Mouse (Mus musculus) kidney, embryonic 14.5 days (tissue): ENCODE measurements around the gene Spock1. TPM values are rescaled to one million over a fixed set of nuclear protein-coding genes. Genes with fewer than 3 reads are reported as not detected.

ENCODE experiments used
- ATAC-seq: fragments of 200-750 bp; cut with Nextera tagmentation; 2 replicates; pipeline ENCODE4 v1.8.0; 2017; ENCODE audit warnings: moderate number of reproducible peaks, mild to moderate bottlenecking, moderate TSS enrichment, moderate library complexity; ENCODE audit not compliant: low FRiP score, low TSS enrichment
- H3K27ac ChIP-seq: fragments of 300-500 bp; sonication (generic); 2 replicates; pipeline ENCODE4 v1.5.1; 2014; ENCODE audit warnings: low read depth, mild to moderate bottlenecking, low read length, moderate library complexity, mixed read lengths
- H3K27me3 ChIP-seq: fragments of 300-500 bp; sonication (generic); 2 replicates; pipeline ENCODE4 v1.6.1; 2014; ENCODE audit warnings: mild to moderate bottlenecking, low read length; ENCODE audit not compliant: control insufficient read depth, insufficient read depth
- H3K36me3 ChIP-seq: fragments of 300-500 bp; sonication (generic); 2 replicates; pipeline ENCODE4 v1.6.1; 2014; ENCODE audit warnings: low read length, mixed read lengths; ENCODE audit not compliant: control insufficient read depth, insufficient read depth
- H3K4me1 ChIP-seq: fragments of 300-500 bp; sonication (generic); 2 replicates; pipeline ENCODE4 v1.6.1; 2014; ENCODE audit warnings: low read length, mixed read lengths; ENCODE audit not compliant: control insufficient read depth, insufficient read depth
- H3K4me2 ChIP-seq: fragments of 300-500 bp; sonication (generic); replicated peaks from 2 replicates; pipeline ENCODE4 v1.6.1; 2014; ENCODE audit warnings: low read depth, mild to moderate bottlenecking, low read length
- H3K4me3 ChIP-seq: fragments of 300-500 bp; sonication (generic); 2 replicates; pipeline ENCODE4 v1.5.1; 2014; ENCODE audit warnings: mild to moderate bottlenecking, low read length
- H3K9ac ChIP-seq: fragments of 300-500 bp; sonication (generic); 2 replicates; pipeline ENCODE4 v1.6.1; 2014; ENCODE audit warnings: low read depth, mild to moderate bottlenecking, low read length, moderate library complexity
- H3K9me3 ChIP-seq: fragments of 300-500 bp; sonication (generic); 2 replicates; pipeline ENCODE4 v1.6.1; 2016; ENCODE audit warnings: low read length; ENCODE audit not compliant: control insufficient read depth
- WGBS: fragments of 180-500 bp; shearing (Covaris S2); extraction: QIAGEN DNeasy Blood & Tissue Kit; methylation state at CpG from one replicate; pipeline ENCODE4 v1.1.7; 2014; 5-methylcytosine and 5-hydroxymethylcytosine counted together
- polyA plus RNA-seq: library from polyadenylated mRNA; unstranded; fragments of >200 nt; fragmentation: Nextera tagmentation; extraction: Ambion mirVana; gene quantifications from 2 replicates; pipeline ENCODE4 v1.2.1, GENCODE M21; 2014

Spock1 gene
- polyA plus RNA-seq, result 0.30 and 0.50 TPM in 2 replicates

DNA sequence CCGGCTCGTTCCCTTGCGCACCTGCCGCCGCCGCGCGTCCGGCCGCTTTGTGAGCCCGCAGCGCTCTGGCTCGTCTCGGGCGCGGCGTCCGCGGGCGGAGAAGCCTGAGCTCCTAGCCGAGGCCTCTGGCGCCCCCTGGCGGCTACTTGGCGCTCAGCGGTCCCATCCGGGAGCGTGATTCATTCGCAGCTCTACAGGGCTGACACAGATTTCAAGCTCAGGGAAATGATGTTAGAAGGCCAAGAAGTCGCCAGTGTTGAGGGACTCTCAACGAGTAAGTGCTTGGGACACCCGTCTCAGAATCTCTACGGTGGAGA lies at the start of gene Spock1:
Gene Spock1, minus strand, starts transcription at position 67 of the 317 bp plus-strand sequence.
- 1% methylated on average over 32 of the region's 32 CpGs for WGBS
- H3K27me3 ChIP-seq, result peaks cover 17% of the 10 kb centered on the region
- H3K4me1 ChIP-seq, result no peaks in the 10 kb centered on the region
- peak; percentile 68; the same call in 1 of the 2 replicates for ATAC-seq
- H3K27ac ChIP-seq, result no peak within 1 kb of the TSS
- peak within 1 kb of the TSS; percentile 77 for H3K4me2 ChIP-seq
- no peak within 1 kb of the TSS for H3K9ac ChIP-seq
- no peaks in the 10 kb centered on the region for H3K9me3 ChIP-seq
- no peaks in the 10 kb centered on the region for H3K36me3 ChIP-seq
- H3K4me3 ChIP-seq, result peak within 1 kb of the TSS; percentile 36

DNA sequence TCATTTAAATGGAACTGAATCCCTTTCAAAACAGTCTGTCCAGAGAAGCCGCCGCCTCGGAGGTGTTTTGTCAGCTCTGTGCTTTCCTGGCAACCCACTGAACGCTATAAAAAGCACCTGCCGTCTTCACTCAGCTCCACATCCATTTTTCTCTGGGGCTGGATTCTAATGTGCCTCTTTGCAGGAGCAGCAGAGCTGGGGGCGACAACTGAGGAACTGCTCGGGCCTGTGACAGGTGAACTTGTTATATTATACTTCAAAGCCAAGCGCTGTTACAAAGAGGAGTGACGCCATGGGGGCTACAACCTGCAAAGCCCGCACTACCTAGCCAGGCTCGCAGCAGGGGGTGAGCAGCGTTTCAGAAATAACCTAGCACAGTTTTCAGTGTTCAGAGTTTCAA lies 42.0 kb upstream of the Spock1 start:
- Histone ChIP-seq H3K9me3 (no peaks in the 10 kb centered on the region), H3K4me3 (no peak overlapping the region), H3K36me3 (no peaks in the 10 kb centered on the region), H3K9ac (no peak overlapping the region), H3K4me2 (no peak overlapping the region), H3K27ac (no peak overlapping the region), H3K27me3 (no peaks in the 10 kb centered on the region), H3K4me1 (no peaks in the 10 kb centered on the region)
- 81% methylated on average over 12 of the region's 12 CpGs for WGBS
- ATAC-seq, result no peak

DNA sequence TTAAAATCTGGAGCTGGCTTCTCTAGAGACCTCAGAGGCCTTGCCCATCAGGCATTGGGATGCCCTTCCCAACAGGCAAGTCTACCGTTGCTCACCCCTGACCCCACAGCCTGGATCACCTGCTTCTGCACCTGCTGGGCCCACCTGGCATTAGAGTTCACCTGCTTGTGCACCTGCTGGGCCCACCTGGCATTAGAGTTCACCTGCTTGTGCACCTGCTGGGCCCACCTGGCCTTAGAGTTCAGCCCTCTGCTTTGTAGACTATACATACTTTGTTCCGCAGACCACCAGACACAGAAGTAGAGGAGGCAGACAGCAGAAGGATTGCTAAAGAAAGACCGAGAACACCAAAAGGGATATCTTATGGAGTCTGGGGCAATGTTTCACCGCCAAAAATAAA lies 41.4 kb upstream of the Spock1 start:
- no peak for ATAC-seq
- 92% methylated on average over 4 of the region's 4 CpGs for WGBS
- no peaks in the 10 kb centered on the region for H3K9me3 ChIP-seq

DNA sequence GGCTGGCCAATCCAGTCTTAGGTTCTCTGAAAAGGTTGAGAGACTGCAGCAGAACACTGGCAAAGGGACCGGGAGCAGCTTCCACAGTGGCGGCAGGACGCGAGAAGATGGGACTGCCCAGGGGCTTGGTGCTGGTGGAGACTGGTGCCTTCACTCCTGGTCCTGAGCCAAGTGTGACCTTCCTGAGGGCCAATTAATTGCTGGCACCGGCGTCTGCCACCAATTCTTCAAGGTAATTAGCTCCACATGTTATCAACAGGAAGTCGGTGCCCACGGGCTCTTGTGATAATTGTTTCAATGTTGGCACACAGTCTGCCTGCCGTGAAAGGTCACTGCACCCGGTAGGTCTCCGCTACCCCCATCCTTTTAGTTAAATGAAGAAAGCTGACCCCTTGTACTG lies 37.1 kb upstream of the Spock1 start:
- no peak overlapping the region for H3K27ac ChIP-seq
- ATAC-seq, result no peak
- H3K9ac ChIP-seq, result no peak overlapping the region
- no peaks in the 10 kb centered on the region for H3K27me3 ChIP-seq
- no peaks in the 10 kb centered on the region for H3K36me3 ChIP-seq
- WGBS, result 67% methylated on average over 11 of the region's 11 CpGs
- no peaks in the 10 kb centered on the region for H3K9me3 ChIP-seq
- H3K4me2 ChIP-seq, result no peak overlapping the region
- no peak overlapping the region for H3K4me3 ChIP-seq
- no peaks in the 10 kb centered on the region for H3K4me1 ChIP-seq

More for the DNA sequence above, 41.4 kb upstream of the Spock1 start:
- Histone ChIP-seq H3K27ac (no peak overlapping the region), H3K27me3 (no peaks in the 10 kb centered on the region), H3K4me2 (no peak overlapping the region), H3K4me3 (no peak overlapping the region), H3K9ac (no peak overlapping the region), H3K36me3 (no peaks in the 10 kb centered on the region), H3K4me1 (no peaks in the 10 kb centered on the region)

DNA sequence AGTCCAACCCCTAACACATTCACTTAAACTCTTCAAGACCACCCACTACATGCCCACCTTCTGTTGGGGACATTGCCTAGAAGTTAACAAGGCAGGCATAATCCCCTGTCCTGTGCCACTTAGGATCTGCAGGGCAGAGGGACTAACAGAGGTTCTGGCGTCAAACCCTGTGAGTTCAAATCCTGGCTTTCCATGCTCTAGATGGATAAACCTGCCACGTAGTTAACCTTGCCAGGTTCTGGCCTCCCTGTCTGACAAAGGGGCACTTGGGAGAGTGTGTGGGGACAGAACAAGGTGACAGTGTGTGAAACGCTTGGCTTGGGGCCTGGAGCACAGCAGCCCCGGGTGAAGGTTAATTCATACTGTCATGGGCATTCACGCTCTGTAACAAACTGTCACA lies 36.3 kb upstream of the Spock1 start:
- no peaks in the 10 kb centered on the region for H3K4me1 ChIP-seq
- ATAC-seq, result no peak
- WGBS, result 67% methylated on average over 5 of the region's 5 CpGs
- no peak overlapping the region for H3K9ac ChIP-seq
- H3K9me3 ChIP-seq, result no peaks in the 10 kb centered on the region
- no peak overlapping the region for H3K4me3 ChIP-seq
- no peak overlapping the region for H3K27ac ChIP-seq
- no peak overlapping the region for H3K4me2 ChIP-seq
- no peaks in the 10 kb centered on the region for H3K36me3 ChIP-seq
- H3K27me3 ChIP-seq, result no peaks in the 10 kb centered on the region

DNA sequence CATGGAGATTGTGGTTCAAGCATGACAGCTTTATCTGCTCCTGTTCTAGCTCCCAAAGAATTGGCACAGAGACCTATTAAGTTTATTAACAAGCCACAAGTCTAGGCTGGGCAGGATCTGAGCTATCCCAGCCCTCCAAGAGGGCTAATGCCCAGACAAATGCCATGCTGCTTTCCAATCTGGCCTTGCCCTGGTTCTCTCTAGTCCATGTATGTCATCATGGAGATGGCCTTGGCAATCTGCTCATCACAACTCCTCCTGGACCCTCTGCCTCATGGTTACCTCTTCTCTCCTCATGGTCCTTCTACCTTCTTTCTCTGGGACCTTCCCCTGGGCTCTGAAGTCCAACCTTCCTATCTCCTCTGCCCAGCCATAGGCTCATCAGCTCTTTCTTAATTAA lies 35.8 kb upstream of the Spock1 start:
- Histone ChIP-seq H3K9ac (no peak overlapping the region), H3K4me2 (no peak overlapping the region), H3K27ac (no peak overlapping the region), H3K4me1 (no peaks in the 10 kb centered on the region), H3K9me3 (no peaks in the 10 kb centered on the region), H3K4me3 (no peak overlapping the region), H3K27me3 (no peaks in the 10 kb centered on the region), H3K36me3 (no peaks in the 10 kb centered on the region)
- ATAC-seq, result no peak

DNA sequence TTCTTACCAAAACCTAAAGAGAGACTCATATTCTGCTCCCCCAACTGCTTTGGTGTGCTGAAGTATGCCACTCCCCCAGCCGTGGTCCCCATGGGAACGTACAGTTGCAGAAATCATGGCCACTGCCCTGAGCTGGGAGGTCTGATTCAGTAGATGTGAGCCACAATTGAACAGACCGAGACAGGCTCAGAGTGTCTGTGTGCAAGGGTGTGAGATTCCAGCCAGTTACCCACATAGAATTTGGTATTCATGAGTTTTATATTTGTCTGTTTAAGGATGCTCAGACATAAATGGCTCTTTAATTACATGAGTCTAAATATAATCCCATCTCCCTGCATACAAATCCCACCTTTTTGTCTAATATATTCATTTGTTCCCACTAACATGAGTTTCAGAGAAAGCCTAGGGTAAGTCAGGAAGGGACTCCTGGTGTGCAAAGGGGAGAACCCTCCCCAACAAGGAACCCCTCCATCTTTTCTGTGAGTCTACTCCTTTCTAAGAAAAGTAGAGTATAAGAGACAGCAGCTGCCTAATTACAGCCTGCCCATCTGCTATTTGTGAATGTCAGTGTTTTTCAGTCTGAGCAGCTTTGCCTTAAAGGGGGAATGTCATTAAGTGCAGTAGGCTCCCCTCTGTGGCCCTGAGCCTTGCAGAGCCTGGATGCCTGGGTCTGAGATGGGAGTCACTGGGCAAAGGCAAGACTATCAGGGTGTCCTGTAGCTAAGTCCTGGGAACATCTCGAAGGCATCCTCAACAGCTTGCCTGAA lies 29.5 kb upstream of the Spock1 start:
- H3K27ac ChIP-seq, result no peak overlapping the region
- H3K9me3 ChIP-seq, result no peaks in the 10 kb centered on the region
- no peaks in the 10 kb centered on the region for H3K36me3 ChIP-seq
- H3K4me3 ChIP-seq, result no peak overlapping the region
- H3K27me3 ChIP-seq, result no peaks in the 10 kb centered on the region
- no peaks in the 10 kb centered on the region for H3K4me1 ChIP-seq
- no peak overlapping the region for H3K9ac ChIP-seq
- ATAC-seq, result no peak
- no peak overlapping the region for H3K4me2 ChIP-seq
- WGBS, result 82% methylated on average over 4 of the region's 4 CpGs

DNA sequence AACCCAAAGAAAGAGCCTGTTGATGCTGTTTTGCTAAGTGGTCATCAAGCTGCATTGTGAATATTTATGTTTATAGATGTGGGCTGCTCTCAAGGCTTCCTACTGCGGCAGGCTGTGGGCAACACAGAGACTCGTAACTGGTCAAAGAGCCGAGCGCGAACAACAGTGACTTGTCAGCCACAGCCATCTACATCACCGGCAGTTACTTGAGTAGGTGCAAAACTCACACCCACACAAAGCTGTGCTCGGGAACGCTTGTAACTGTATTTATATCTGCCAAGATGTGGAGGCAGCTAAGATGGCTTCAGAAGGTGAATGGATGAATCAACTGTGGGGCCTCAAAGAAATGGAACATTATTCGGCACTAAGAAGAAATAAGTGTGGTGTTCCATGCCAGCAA lies 23.9 kb upstream of the Spock1 start:
- Histone ChIP-seq H3K4me1 (0 out of 2 replicates have a peak, but pooled peaks cover 3% of the 10 kb centered on the region), H3K4me3 (no peak overlapping the region), H3K4me2 (no peak overlapping the region), H3K27me3 (no peaks in the 10 kb centered on the region), H3K9me3 (no peaks in the 10 kb centered on the region), H3K27ac (no peak overlapping the region), H3K9ac (no peak overlapping the region), H3K36me3 (no peaks in the 10 kb centered on the region)
- ATAC-seq, result no peak
- 85% methylated on average over 9 of the region's 9 CpGs for WGBS

DNA sequence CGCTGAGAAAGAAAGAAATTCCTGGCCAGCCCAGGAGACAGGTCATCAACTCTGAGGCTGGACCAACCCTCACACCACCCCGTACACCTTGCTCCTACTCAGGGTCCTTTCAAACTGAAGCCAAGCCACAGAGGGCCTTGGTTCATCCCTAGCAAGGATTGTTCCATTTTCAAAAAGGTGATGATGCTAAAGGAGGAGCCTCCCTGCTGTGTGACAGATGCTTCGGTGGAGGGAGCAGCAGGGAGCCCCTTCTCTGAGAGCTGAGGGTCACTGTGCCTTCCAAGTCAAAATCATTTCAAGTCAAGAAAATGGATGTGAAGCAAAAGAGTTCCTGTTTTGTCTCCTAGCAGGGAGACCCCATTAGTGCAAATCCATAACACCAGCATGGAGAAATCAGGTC lies 23.2 kb upstream of the Spock1 start:
- Histone ChIP-seq H3K36me3 (no peaks in the 10 kb centered on the region), H3K27me3 (no peaks in the 10 kb centered on the region), H3K4me2 (no peak overlapping the region), H3K9me3 (no peaks in the 10 kb centered on the region), H3K27ac (no peak overlapping the region), H3K4me3 (no peak overlapping the region), H3K9ac (no peak overlapping the region), H3K4me1 (0 out of 2 replicates have a peak, but pooled peaks cover 3% of the 10 kb centered on the region)
- 78% methylated on average over 3 of the region's 3 CpGs for WGBS
- no peak for ATAC-seq
